Mouse (Mus musculus) kidney, adult 9 months (tissue): Measurements from ENCODE around the gene Foxr1.
A peak's percentile ranks its signal among the peaks of the same experiment; 100 is the strongest.
"Not testable (repeated sequence)": the region's sequence is repeated elsewhere in the genome, so short reads cannot be mapped to it uniquely, and the experiment has no call there.

Source experiments
- DNase-seq: peaks from one replicate; pipeline ENCODE4 v3.0.0; 2022

Gene Foxr1

GRCm38 (mm10) chr9:44475936-44476335, 35.0 kb upstream of the Foxr1 start:
- DNase-seq: no peak

- DNase-seq: no peak
Measured at GRCm38 (mm10) chr9:44474327-44474726, 33.4 kb upstream of the Foxr1 start.

DNA sequence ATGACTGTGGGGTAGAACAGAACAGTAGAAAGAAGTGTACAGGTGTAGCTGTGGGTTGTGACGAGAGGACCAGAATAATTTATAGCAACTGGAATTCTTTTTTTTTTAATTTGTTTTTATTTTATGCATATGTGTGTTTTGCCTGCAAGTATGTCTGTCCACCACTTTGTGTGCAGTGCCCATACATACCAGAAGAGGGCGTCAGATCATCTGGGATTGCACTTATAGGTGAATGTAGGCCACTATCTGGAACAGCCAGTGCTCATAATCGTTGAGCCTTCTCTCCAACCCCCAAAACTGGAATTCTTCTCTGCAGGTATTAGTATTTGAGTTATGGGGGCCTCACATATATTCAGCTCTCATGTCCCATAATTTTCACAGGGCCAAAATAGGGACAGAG, 32.2 kb upstream of the Foxr1 start:
- no peak for DNase-seq

- no peak for DNase-seq
Measured at GRCm38 (mm10) chr9:44468800-44469199, 27.9 kb upstream of the Foxr1 start.

DNA sequence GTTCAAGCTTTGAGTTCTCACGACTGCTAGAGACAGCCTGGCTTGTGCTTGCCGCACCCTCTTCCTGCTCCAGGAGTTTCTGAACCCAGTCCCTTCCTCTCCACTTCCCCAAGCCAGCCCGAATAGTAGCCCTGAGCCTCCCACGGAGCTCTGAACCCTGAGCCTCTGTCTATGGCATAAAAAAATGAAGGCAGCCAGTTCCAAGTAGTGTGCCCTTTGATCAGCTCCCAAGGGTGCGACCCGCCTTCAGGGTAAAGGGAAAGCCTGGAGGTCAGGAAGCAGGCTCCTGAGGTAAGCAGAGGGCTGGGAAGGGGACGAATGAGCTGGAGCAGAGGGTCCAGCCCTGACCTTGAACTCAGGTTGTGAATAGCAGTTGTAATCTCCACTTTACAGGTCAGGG, 27.3 kb upstream of the Foxr1 start:
- peak; percentile 77 for DNase-seq

GRCm38 (mm10) chr9:44461950-44462349, 21.0 kb upstream of the Foxr1 start:
- DNase-seq: no peak

GRCm38 (mm10) chr9:44457035-44457742, 16.3 kb upstream of the Foxr1 start:
- DNase-seq: no peak

GRCm38 (mm10) chr9:44454891-44455220, 13.9 kb upstream of the Foxr1 start, which contains the start of gene Upk2:
Gene Upk2, minus strand, starts transcription at chr9:44454976.
- DNase-seq: no peak

- DNase-seq: peak; percentile 80
Measured at GRCm38 (mm10) chr9:44454132-44454890, 13.4 kb upstream of the Foxr1 start.

DNA sequence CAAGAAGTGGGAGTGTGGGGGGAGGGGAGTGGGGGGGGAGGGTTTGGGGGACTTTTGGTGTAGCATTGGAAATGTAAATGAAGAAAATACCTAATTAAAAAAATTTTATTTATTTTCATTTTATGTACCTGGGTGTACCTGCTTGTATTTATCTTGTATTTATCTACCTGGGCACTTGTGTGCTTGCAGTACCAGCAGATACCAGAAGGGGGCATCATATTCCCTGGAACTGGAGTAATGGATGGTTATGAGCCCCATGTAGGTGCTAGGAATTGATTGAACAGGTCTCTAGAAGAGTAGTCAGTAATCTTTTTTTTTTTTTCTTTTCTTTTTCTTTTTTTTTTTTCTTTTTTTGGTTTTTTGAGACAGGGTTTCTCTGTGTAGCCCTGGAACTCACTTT, 9.5 kb upstream of the Foxr1 start:
- peak; percentile 34 for DNase-seq

DNA sequence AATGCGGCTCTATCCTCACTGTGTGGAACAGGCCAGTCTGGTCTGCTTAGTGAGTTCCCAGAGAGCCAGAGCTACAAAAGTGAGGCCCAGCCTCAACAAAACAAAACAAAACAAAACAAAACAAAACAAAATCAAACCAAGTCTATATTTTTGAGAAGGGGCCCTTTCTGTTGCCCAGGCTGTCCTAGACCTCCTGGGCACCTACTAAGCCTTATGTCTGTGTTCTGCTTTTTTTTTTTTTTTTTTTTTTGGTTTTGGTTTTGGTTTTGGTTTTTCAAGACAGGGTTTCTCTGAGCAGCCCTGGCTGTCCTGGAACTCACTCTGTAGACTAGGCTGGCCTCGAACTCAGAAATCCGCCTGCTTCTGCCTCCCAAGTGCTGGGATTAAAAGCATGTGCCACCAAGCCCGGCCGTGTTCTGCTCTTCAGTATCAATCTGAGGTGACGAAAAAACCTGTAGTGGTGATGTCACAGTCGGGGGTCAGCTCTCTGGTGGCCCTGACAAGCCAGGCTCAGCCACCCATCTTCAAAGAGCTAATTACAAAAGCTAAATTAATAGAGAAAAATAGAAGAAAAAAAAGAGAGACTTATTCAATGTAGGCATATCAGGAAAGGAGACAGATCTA, 3.6 kb upstream of the Foxr1 start:
- DNase-seq: not testable (repeated sequence)

DNA sequence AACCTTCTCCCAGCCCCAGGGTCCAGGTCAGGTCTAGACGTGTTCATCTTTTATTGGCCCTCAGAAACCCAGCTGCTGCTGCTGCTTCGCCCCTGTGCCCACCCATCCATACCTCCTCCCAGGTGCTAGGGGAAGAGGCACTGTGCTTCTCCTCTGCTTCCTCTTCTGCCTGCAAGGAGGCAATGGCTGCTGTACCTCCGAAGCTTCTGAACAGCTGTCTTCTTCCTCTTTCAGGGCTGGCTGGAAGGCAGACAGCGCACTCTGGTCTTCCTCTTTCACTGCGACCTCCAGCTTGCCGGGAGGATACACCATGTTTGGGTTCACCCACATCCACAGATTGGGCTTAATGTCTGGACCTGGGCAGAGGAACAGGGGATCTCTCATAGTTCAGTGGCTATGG, 5.2 kb downstream of the Foxr1 start:
- DNase-seq: no peak

DNA sequence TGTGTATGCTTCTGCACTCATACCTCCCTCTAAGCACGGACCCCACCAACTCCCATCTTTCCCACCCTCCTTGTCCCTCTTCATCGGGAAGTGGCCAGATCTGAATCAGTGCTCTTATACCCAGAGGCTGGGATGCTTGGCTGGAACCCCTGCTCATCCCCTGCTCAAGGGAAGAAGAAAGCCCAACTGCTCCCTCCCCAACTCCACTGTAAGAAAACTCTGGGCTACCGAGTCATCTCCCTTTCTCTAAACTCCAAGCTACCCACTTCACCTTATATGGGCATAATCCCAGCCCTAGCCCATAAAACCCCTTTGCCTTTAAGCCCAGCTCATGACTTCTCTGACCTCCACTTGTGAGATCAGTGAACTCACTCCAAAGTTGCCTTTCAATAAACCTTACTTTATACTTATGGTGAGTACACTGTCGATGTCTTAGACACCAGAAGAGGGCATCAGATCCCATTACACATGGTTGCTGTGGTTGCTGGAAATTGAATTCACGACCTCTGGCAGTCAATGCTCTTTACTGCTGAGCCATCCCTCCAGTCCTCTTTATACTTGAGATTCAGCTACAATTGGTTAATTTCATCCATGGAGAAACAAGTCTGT, 8.3 kb downstream of the Foxr1 start:
- no peak for DNase-seq

DNA sequence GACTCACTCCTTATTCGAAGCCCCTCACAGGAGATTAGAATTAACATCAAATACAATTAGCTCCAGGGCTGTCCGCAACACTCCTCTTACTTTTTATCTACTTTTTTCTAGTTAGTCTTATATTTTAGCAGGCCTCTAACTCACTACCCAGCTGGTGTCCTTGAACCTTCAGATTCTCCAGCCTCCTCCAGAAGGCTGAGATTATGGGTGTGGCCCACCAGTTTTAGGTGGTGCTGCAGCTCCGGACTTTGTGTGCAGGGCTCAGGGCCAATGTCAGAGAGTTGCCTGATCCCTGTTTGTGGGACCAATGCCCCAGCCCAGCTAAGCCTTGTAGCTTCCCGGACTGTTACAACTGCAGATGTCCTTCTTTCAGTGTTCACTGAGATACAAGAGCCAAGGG, 17.4 kb downstream of the Foxr1 start:
- DNase-seq: no peak

- DNase-seq: no peak
Measured at GRCm38 (mm10) chr9:44420280-44420898, 20.5 kb downstream of the Foxr1 start.

GRCm38 (mm10) chr9:44419730-44420129, 21.2 kb downstream of the Foxr1 start:
- DNase-seq: not testable (repeated sequence)

DNA sequence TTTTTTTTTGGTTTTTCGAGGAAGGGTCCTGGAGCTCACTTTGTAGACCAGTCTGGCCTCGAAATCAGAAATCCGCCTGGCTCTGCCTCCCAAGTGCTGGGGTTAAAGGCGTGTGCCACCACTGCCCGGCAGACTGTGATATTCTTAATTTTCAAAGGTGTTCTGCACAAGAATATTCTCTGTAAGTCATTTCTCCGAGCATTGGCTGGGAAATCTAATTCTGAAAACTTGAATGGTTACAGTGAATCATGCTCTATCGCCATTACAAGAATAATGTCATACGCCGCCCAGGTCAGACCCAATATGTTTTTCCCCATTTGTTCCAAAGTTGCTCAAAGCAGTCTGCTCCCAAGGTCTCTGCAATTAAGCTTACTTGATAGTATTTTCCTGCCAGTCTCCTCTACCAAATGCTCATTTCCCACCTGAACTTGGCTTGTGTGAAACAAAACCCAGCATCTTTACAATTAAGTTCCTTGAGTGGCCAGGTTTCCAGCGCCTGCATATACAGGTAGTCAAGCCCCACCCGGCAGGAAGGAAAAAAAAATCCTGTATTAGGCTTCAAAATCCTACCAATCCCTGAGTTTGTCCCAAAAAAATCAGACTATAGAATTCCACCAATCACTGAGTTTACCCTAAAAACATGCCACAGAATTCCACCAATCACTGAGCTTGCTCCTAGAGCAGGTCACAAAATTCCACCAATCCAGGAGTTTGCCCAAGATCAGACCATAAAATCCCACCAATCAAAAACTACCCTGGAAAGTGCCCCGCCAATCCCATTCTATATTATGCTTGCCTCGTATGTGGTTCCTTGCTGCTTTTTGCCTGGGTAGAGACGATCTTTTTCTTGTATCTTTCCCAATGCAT, 22.2 kb downstream of the Foxr1 start, which contains the start of gene Ccdc84:
Ccdc84 (minus strand) TSS at position 51 of the 867 bp plus-strand sequence.
- no peak for DNase-seq

GRCm38 (mm10) chr9:44417892-44418363, 23.0 kb downstream of the Foxr1 start:
- DNase-seq: peak; percentile 96

- DNase-seq: peak; percentile 27
Measured at GRCm38 (mm10) chr9:44417156-44417891, 23.6 kb downstream of the Foxr1 start.

GRCm38 (mm10) chr9:44412781-44413180, 28.2 kb downstream of the Foxr1 start:
- DNase-seq: no peak

DNA sequence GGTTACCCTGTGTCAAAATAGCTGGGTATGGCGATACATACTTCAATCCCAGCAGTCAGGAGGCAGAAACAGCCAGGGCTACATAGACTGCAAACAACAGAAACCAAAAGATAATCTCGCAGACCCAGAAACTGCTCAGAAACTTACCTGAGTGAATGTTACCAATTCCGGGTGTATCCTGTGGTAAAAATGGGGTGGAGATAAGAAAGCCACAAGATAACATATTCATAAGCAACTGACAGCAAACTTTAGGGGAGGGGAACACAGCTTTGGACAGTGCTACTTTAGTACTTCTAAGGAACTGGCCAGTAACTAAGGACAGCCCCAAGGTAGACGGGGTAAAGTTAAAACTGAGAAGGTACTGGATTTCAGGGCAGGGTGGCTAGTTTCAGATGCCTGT, 28.6 kb downstream of the Foxr1 start:
- DNase-seq: no peak
